Mouse (Mus musculus) C2C12 (cell line): ENCODE measurements at regions not wholly inside any gene's neighbourhood (a gene's known extent, or its start where the extent isn't known, plus 50 kb on each side); places are given as distances from the start of the nearest gene placed in this dataset.

Experiments
- H3K27me3 ChIP-seq: one replicate; pipeline ENCODE4 v1.6.1; 2011; ENCODE audit not compliant: control insufficient read depth, insufficient read depth, insufficient read length
- H3K36me3 ChIP-seq: one replicate; pipeline ENCODE4 v1.6.1; 2011; ENCODE audit not compliant: control insufficient read depth, insufficient read depth
- H3K4me3 ChIP-seq: one replicate; pipeline ENCODE4 v1.5.1; 2011; ENCODE audit warnings: mild to moderate bottlenecking, control low read depth; ENCODE audit not compliant: poor library complexity, insufficient read depth, severe bottlenecking
- H3K79me2 ChIP-seq: one replicate; pipeline ENCODE4 v1.6.1; 2011; ENCODE audit not compliant: control insufficient read depth, insufficient read depth
- H3K79me3 ChIP-seq: one replicate; pipeline ENCODE4 v1.6.1; 2011; ENCODE audit warnings: low read depth, control low read depth
- H3ac ChIP-seq: one replicate; pipeline ENCODE3; 2011; ENCODE audit warnings: low read depth; ENCODE audit not compliant: control insufficient read depth, insufficient read length
- CEBPB ChIP-seq: IDR thresholded peaks from one replicate; pipeline ENCODE4 v1.6.1; 2011; ENCODE audit warnings: low read depth, mild to moderate bottlenecking, control low read depth, moderate library complexity
- CTCF ChIP-seq: IDR thresholded peaks from one replicate; pipeline ENCODE4 v1.5.1; 2011; ENCODE audit not compliant: control insufficient read depth, insufficient read depth, insufficient read length
- FOSL1 ChIP-seq: IDR thresholded peaks from one replicate; pipeline ENCODE4 v1.8.0; 2011; ENCODE audit warnings: mild to moderate bottlenecking, low read length; ENCODE audit not compliant: poor library complexity, insufficient read depth, severe bottlenecking
- MAX ChIP-seq: IDR thresholded peaks from one replicate; pipeline ENCODE4 v1.6.1; 2011; ENCODE audit warnings: mild to moderate bottlenecking, control low read depth
- MYOD1 ChIP-seq: IDR thresholded peaks from one replicate; pipeline ENCODE4 v1.6.1; 2011; ENCODE audit warnings: low read depth; ENCODE audit not compliant: control insufficient read depth, insufficient read length
- MYOG ChIP-seq: IDR thresholded peaks from one replicate; pipeline ENCODE4 v1.6.1; 2011; ENCODE audit not compliant: control insufficient read depth, insufficient read length; ENCODE audit errors: extremely low read depth
- USF1 ChIP-seq: IDR thresholded peaks from one replicate; pipeline ENCODE4 v1.6.1; 2011; ENCODE audit warnings: low read depth, mild to moderate bottlenecking, control low read depth, moderate library complexity

DNA sequence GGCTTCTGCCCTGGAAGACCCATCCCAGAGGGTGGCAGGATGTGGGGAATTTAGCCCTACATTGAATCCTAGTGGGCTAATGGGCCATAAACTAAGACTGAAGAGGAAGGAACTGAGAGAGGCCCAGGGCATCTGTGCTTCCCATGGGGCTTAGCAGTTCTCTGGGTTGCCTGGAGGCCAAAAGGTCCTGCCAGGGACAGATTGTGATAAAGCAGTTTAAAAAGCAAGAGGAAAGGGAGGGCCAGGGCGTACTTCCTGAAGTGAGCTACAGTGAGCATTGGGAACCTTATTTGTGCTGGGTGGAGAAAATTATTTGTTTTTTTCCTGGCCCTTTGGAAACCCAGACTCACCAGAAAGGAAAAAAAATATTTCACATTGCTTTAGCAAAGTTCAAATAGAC is 136.3 kb downstream of the Qrsl1 start:
- TF ChIP-seq FOSL1 (no peak), MYOG (no peak), MAX (no peak), CTCF (no peak), USF1 (no peak), CEBPB (no peak), MYOD1 (no peak)
- Histone ChIP-seq H3ac (no peak overlapping the region), H3K79me2 (no peaks in the 10 kb centered on the region), H3K79me3 (no peaks in the 10 kb centered on the region), H3K4me3 (no peak overlapping the region), H3K27me3 (peaks cover 4% of the 10 kb centered on the region), H3K36me3 (no peaks in the 10 kb centered on the region)

DNA sequence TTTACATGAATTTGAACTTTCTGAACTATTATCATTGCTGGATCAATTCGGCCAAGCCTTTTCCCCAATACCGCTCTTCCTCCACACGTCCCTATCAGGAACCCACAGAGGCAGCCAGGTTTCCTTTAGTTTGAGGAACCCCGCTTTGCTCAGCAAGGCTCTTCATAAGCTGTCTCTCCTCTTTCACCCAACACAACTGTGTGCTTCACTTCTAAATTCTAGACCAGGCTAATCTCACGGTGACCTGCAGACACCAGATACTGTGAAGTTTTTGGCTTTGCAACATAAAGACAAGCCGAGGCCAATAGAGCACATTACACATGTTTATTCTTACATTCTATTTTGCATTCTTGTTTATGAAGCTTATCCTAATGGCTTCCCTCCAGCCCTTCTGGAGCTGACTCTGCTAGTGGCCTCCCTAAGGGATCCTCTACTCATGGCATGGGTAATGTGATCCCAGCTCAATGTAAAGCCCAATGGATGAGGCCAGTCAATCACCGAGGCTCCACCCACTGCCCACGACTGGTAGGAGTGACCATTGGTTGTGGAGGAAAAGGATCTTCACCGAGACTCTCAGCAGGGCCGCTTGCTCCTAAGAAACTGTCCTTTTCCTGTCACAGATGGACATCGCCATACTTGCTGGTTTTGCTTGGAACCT is 135.6 kb downstream of the Qrsl1 start:
- no peak overlapping the region for H3ac ChIP-seq
- no peaks in the 10 kb centered on the region for H3K79me3 ChIP-seq
- H3K27me3 ChIP-seq: peaks cover 4% of the 10 kb centered on the region
- no peaks in the 10 kb centered on the region for H3K36me3 ChIP-seq
- no peak overlapping the region for H3K4me3 ChIP-seq
- H3K79me2 ChIP-seq: no peaks in the 10 kb centered on the region
- TF ChIP-seq MYOD1 (no peak), FOSL1 (no peak), USF1 (no peak), MYOG (no peak), CTCF (no peak), CEBPB (no peak), MAX (no peak)

DNA sequence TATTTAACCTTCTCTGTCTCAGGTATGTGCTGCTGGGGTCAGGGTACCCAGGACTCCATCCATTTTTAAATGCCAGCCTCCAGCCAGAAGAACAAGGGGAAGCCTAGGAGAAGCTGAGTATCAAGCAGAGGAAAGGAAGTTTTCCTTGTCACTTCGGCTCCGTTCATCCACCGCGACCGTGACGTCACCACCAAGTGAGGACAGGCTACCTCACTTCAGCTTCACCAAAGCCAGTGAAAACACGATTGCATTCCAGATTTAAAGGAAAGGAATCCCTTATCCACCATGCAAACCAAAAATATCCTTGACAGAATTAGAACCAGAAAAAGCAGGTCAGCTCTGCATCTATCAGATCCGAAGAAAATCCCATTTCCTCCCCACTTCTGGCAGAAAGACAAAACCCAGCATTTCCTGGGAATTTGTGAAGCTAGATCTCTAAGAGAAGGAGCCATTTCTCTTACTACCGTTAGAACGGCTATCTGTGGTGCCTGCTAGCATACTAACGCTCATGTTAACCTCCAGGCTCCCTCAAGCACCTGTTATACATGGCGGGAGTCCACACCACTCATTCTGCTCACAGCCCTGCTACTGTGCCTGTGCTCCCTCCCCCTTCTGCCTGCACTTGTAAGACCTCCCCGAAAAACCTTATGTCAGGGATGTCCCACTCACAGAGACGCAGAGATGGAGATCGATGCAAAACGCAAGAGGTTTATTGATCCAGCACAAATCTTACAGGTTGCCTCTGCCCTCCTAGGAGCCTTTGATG is 133.4 kb downstream of the Qrsl1 start:
- H3K79me3 ChIP-seq: no peaks in the 10 kb centered on the region
- H3K79me2 ChIP-seq: no peaks in the 10 kb centered on the region
- H3K27me3 ChIP-seq: peaks cover 4% of the 10 kb centered on the region
- H3K36me3 ChIP-seq: no peaks in the 10 kb centered on the region
- H3ac ChIP-seq: no peak overlapping the region
- no peak overlapping the region for H3K4me3 ChIP-seq
- TF ChIP-seq MAX (no peak), USF1 (no peak), MYOD1 (no peak), FOSL1 (no peak), CEBPB (no peak), CTCF (no peak), MYOG (no peak)

DNA sequence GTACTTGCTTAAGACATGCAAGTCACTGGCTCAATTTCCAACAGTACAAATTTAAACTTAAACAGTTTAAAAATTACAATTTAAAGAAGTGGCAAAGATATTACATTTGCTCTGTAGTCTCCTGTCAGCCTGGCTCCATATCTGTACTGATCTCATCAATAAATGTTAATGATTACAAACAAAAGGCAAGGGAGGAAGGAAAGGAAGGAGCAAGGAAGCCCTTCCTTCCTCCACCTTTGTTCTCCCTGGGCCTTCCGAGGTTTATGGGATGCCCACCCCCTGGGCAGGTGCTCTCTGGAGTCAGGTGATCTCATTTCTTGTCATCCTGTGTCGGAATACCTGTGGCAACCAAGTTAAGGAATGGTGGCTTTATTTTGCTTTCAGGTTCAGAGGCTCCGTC is 132.5 kb downstream of the Qrsl1 start:
- TF ChIP-seq USF1: no peak
- no peak for TF ChIP-seq MAX
- no peak for TF ChIP-seq MYOD1
- no peak for TF ChIP-seq MYOG
- TF ChIP-seq CEBPB: no peak
- TF ChIP-seq FOSL1: no peak
- no peak for TF ChIP-seq CTCF

DNA sequence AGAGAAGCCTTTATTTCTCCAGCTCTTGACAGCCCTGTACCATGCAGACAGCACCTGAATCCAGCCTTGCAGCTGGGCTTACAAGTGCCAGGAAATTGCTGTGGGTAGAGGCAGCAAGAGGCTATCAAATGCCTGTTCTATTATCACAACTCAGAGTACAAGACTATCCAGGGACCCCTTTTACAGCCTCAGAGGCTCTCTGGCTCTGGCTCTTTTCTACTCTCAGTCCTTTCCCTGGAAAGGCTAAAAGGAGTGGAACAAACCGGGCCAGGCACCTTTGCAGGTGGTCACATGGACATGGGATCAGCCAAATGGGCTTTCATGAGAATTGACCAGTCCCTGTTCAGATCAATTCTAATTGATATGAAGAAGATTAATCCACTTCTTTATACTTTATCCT is 125.7 kb downstream of the Qrsl1 start:
- H3ac ChIP-seq: no peak overlapping the region
- TF ChIP-seq MYOD1 (no peak), MAX (no peak), CEBPB (no peak), MYOG (no peak), USF1 (no peak), CTCF (no peak), FOSL1 (no peak)
- no peaks in the 10 kb centered on the region for H3K36me3 ChIP-seq
- no peaks in the 10 kb centered on the region for H3K27me3 ChIP-seq
- H3K79me3 ChIP-seq: no peaks in the 10 kb centered on the region
- no peak overlapping the region for H3K4me3 ChIP-seq
- H3K79me2 ChIP-seq: no peaks in the 10 kb centered on the region

More for the DNA sequence above, 132.5 kb downstream of the Qrsl1 start:
- no peaks in the 10 kb centered on the region for H3K79me2 ChIP-seq
- no peaks in the 10 kb centered on the region for H3K79me3 ChIP-seq
- H3K27me3 ChIP-seq: peaks cover 4% of the 10 kb centered on the region
- no peak overlapping the region for H3ac ChIP-seq
- H3K36me3 ChIP-seq: no peaks in the 10 kb centered on the region
- no peak overlapping the region for H3K4me3 ChIP-seq
